Mouse (Mus musculus) kidney, adult 8-10 months (tissue): ENCODE results near the gene Fancg.
"Not testable (repeated sequence)": the region's sequence is repeated elsewhere in the genome, so short reads cannot be mapped to it uniquely, and the experiment has no call there.

ENCODE experiments used
- DNase-seq, 2 experiments: peaks; one replicate each; pipeline ENCODE4 v3.0.0; 2022

Fancg gene

GRCm38 (mm10) chr4:42988296-42988695 lies 22.0 kb downstream of the Fancg start:
- no peak for DNase-seq

GRCm38 (mm10) chr4:42980467-42980866 lies 29.8 kb downstream of the Fancg start:
- DNase-seq = not testable (repeated sequence)

- DNase-seq = no peak
These were observed 32.2 kb downstream of the Fancg start for GRCm38 (mm10) chr4:42978062-42978461.

GRCm38 (mm10) chr4:42973868-42974267 lies 36.4 kb downstream of the Fancg start:
- no peak for DNase-seq

GRCm38 (mm10) chr4:42972952-42973351 lies 37.4 kb downstream of the Fancg start:
- no peak for DNase-seq

GRCm38 (mm10) chr4:42969304-42969703 lies 41.0 kb downstream of the Fancg start, which contains the start of gene 1700022I11Rik:
1700022I11Rik (plus strand) TSS chr4:42969604.
- DNase-seq = no peak

GRCm38 (mm10) chr4:42965039-42965719 lies 45.1 kb downstream of the Fancg start:
- DNase-seq = peak in 1 of 2 experiments; percentile 41

GRCm38 (mm10) chr4:42963480-42963879 lies 46.8 kb downstream of the Fancg start:
- DNase-seq = no peak

GRCm38 (mm10) chr4:42961592-42961991 lies 48.7 kb downstream of the Fancg start:
- DNase-seq = peak in 1 of 2 experiments; percentile 74

GRCm38 (mm10) chr4:42959382-42959781 lies 50.9 kb downstream of the Fancg start:
- DNase-seq = no peak

GRCm38 (mm10) chr4:42958942-42959341 lies 51.4 kb downstream of the Fancg start:
- DNase-seq = no peak

GRCm38 (mm10) chr4:42957979-42958378 lies 52.3 kb downstream of the Fancg start:
- DNase-seq = no peak

- DNase-seq = peak; percentile 56 to 61
These were observed 53.0 kb downstream of the Fancg start for GRCm38 (mm10) chr4:42957306-42957705.

- no peak for DNase-seq
These were observed 53.7 kb downstream of the Fancg start for GRCm38 (mm10) chr4:42956581-42956980.

- DNase-seq = no peak
These were observed 55.1 kb downstream of the Fancg start for GRCm38 (mm10) chr4:42955200-42955599.

GRCm38 (mm10) chr4:42954297-42954696 lies 56.0 kb downstream of the Fancg start:
- peak; percentile 38 to 78 for DNase-seq

GRCm38 (mm10) chr4:42953435-42954094 lies 56.7 kb downstream of the Fancg start:
- DNase-seq = peak in 1 of 2 experiments; percentile 32

- DNase-seq = no peak
These were observed 57.7 kb downstream of the Fancg start for GRCm38 (mm10) chr4:42952563-42952962.
